Mouse (Mus musculus): ENCODE data around the gene Gins2. TPM values are rescaled to one million over a fixed set of nuclear protein-coding genes. Genes with fewer than 3 reads are reported as not detected.

Gins2 gene
- polyA plus RNA-seq, 1 experiment from 2014 or later = 6.1 TPM

DNA sequence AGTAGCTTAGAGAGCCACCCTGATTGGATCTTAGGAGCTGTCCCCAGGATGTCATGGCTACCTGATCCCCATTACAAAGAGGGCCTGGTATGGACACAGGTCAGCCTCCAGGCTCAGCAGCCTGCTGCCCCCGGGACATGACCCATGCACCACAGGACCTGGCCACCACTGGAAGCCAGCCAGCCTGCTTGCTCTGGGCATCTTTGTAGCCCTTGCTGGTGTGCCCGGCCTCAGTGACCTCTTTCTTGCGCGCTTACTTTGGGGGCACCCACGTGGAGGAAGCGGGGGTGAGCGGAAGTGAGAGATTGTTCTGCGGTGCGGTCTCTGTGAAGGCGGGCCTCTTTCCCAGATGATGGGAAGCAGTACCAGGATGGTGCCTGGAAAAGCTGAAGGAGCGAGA lies 36.6 kb downstream of the Gins2 start:
- peaks cover 100% of the 10 kb centered on the region for H3K79me2 ChIP-seq (ENCODE audit: inconsistent target)
- 76% methylated on average over 11 of the region's 11 CpGs for WGBS (ENCODE audit: missing documents)
- peaks cover 21% of the 10 kb centered on the region for H3K36me3 ChIP-seq (ENCODE audit: inconsistent target)
- H3K4me3 ChIP-seq (ENCODE audit: inconsistent target) = no peak overlapping the region
- no peak overlapping the region for H3K27ac ChIP-seq

DNA sequence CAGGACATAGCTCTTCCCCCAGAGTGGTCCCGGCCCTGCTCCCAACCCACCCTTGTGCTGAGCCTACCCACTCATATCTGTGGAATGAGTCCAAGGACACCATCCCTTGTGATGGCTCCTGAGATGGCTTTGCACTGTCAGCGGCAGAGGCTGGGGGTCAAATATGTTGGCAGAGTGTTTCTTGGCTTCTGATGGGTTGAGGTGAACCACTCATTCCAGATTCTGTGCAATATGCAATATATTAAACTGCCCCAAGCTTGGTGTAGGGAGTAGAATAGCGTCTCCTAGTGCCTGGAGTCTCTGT lies 37.5 kb downstream of the Gins2 start:
- Histone ChIP-seq H3K79me2 (ENCODE audit: inconsistent target) (peaks cover 100% of the 10 kb centered on the region), H3K36me3 (ENCODE audit: inconsistent target) (peaks cover 21% of the 10 kb centered on the region), H3K27ac (no peak overlapping the region), H3K4me3 (ENCODE audit: inconsistent target) (no peak overlapping the region)
- 94% methylated on average over 3 of the region's 3 CpGs for WGBS (ENCODE audit: missing documents)

DNA sequence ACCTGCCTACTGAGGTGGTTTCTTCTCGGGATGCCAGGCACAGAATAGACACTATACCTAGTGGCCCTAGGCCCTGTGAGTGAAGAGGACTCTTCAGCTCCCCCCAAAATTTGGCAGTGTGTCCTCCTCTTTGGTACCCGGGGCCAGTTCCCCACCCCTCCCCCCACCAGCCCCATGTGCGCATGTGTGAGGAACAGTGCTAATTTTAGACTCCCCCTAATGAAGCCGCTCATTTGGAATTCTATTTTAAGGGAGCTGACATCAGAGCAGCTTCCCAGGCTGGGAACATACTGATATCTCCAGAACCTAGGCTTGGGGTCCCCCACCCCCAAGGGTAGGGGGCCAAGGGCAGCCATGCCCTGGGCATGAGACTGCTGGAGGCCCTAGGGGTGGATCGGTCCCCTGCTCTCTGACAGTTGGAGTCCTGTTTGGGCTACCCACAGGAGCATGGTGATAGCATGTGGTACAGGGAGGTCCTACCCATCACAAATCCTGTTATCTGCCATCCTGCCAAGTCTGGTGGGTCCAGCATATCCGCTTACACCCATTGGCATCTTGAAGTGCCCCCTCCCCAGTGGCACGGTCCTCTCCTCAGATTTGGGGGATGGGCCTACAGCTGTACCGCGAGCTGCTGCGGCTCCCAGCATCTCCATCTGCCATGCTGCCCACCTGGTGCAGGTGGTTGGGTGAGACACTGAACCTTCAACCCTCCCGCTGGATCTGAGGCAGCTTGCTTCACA lies 38.0 kb downstream of the Gins2 start:
- H3K27ac ChIP-seq = no peak overlapping the region
- H3K4me3 ChIP-seq (ENCODE audit: inconsistent target) = no peak overlapping the region
- peaks cover 21% of the 10 kb centered on the region for H3K36me3 ChIP-seq (ENCODE audit: inconsistent target)
- peaks cover 100% of the 10 kb centered on the region for H3K79me2 ChIP-seq (ENCODE audit: inconsistent target)
- 81% methylated on average over 11 of the region's 11 CpGs for WGBS (ENCODE audit: missing documents)

DNA sequence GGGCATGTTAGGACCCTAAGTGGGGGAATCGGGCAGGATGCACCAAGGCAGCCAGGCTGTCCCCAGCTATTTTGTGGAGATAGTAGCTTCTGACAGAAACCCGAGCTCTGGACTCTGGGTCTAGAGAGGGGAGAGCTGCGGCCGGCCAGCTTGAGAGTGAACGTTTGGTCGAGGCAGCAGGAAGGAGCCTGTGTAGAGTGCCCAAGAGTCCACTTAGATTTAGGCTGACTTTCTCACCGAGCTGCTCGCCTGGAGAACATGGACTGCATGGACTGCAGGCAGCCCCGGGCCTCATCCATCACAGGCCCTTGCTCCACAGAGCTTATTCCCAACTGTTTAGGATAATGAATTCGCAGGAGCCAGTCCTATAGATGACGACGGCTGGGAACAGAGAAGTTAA lies 38.7 kb downstream of the Gins2 start:
- peaks cover 100% of the 10 kb centered on the region for H3K79me2 ChIP-seq (ENCODE audit: inconsistent target)
- WGBS (ENCODE audit: missing documents) = 92% methylated on average over 12 of the region's 12 CpGs
- peaks cover 18% of the 10 kb centered on the region for H3K36me3 ChIP-seq (ENCODE audit: inconsistent target)

DNA sequence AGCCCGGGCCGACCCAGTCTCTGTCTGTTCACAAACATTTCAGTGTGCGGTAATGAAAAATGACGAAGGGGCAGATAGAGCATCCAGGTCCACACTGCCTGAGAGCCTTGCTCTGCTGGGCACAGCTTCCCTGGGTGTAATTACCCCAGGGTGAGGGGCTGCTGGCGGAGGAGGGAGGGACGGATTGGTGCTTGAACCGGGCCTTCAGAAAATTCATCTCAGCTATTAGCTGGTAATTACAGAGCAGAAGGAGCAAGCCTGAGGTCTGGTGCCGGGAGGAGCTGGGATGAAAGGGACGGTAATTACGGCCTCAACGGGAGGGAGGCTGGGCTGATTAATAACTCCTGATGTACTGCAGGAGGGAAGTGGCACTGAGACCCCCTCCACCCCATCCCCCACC lies 39.2 kb downstream of the Gins2 start:
- peaks cover 100% of the 10 kb centered on the region for H3K79me2 ChIP-seq (ENCODE audit: inconsistent target)
- peaks cover 13% of the 10 kb centered on the region for H3K36me3 ChIP-seq (ENCODE audit: inconsistent target)
- H3K27ac ChIP-seq = no peak overlapping the region
- no peak overlapping the region for H3K4me3 ChIP-seq (ENCODE audit: inconsistent target)
- 89% methylated on average over 11 of the region's 11 CpGs for WGBS (ENCODE audit: missing documents)

More for the DNA sequence above, 38.7 kb downstream of the Gins2 start:
- no peak overlapping the region for H3K4me3 ChIP-seq (ENCODE audit: inconsistent target)
- H3K27ac ChIP-seq = no peak overlapping the region

DNA sequence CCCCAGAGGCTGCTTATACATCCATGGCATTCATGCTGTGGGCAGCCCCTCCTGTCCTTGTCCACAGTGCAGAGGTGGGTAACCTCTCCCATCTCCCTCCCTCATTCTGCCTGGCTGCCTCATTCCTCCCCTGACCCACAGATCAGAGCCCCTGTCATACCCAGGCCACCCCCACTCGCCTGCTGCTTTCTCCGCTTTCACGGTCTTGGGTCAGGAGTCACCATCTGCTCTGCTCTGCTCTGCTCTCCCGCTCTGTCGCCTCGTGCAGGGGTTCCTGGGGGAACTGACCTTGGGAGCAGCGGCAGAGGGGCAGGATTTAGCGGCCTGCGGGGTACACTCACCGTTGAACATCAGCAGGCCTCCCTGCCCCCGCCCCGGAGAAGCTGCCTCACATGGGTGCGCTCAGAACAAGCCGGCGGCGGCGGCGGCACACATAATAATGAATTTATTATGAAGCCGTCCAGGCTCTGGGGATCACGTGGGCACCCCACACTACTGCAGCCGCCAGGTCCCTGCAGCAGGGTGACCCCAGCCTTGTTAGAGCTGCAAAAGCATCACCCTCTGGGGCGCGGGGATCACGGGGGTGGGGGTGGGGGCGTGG lies 39.7 kb downstream of the Gins2 start:
- peaks cover 8% of the 10 kb centered on the region for H3K36me3 ChIP-seq (ENCODE audit: inconsistent target)
- WGBS (ENCODE audit: missing documents) = 90% methylated on average over 25 of the region's 25 CpGs
- H3K27ac ChIP-seq = no peak overlapping the region
- H3K79me2 ChIP-seq (ENCODE audit: inconsistent target) = peaks cover 100% of the 10 kb centered on the region
- no peak overlapping the region for H3K4me3 ChIP-seq (ENCODE audit: inconsistent target)

DNA sequence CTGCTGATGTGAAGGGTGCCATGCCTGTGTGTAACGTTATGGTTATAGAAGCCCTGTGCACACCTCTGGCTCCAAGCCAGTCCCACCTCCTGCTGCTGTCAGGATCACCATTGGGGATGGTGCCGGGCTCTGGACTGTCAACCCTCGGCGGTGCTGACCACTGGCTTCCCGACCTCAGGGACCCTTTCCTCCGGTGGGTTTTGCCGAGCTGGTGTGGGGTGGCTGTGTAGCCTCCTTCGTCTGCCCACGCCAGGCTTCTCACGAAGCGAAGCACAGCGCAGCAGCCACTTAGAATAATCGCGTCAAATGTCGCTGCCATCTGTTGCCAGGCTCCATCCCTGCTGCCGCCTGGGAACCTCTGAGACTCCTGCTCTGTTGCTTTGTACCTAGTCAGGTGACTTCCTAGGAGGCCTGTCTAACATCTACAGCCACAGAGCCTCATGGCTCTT lies 40.8 kb downstream of the Gins2 start:
- H3K27ac ChIP-seq = no peak overlapping the region
- WGBS (ENCODE audit: missing documents) = 94% methylated on average over 16 of the region's 16 CpGs
- H3K79me2 ChIP-seq (ENCODE audit: inconsistent target) = peaks cover 100% of the 10 kb centered on the region
- no peaks in the 10 kb centered on the region for H3K36me3 ChIP-seq (ENCODE audit: inconsistent target)
- no peak overlapping the region for H3K4me3 ChIP-seq (ENCODE audit: inconsistent target)

DNA sequence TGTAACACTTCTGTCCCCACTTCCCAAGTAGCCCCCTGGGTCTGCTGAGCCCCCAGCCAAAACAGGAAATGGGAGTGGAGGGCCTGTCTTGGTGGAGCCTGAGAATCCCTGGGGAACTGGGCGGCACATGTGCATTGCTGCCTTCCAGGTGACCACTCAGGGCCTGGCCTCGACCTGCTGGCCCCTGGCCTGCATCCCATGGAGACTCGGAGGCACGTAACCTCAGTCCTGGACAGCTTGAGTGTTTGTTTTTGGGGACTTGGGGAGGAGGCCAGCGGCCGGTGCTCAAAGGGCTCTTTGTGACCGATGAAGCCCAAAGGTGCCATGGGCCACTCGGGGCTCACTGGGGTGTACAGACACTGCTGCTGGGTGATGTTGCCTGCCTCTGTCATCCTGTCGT lies 41.5 kb downstream of the Gins2 start:
- H3K4me3 ChIP-seq (ENCODE audit: inconsistent target) = no peak overlapping the region
- WGBS (ENCODE audit: missing documents) = 91% methylated on average over 7 of the region's 9 CpGs

DNA sequence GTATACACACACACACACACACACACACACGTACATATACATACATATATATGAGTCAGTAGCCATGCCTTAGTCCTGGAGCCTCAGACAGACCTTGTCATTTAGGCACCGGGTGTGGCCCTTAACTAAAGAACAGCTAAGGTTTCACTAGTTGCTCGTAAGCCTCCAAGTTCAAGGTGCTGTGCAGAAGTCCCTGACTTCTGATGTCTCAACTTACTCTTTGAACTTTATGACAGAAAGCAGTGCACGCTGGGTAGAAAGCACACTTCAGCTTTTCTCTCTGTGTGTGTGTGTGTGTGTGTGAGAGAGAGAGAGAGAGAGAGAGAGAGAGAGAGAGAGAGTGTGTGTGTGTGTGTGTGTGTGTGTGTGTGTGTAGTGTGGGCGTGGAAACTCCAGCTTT lies 44.9 kb downstream of the Gins2 start:
- H3K36me3 ChIP-seq (ENCODE audit: inconsistent target) = no peaks in the 10 kb centered on the region
- H3K79me2 ChIP-seq (ENCODE audit: inconsistent target) = peaks cover 94% of the 10 kb centered on the region
- H3K4me3 ChIP-seq (ENCODE audit: inconsistent target) = no peak overlapping the region
- no peak overlapping the region for H3K27ac ChIP-seq
- WGBS (ENCODE audit: missing documents) = 97% methylated on average over 3 of the region's 5 CpGs

More for the DNA sequence above, 41.5 kb downstream of the Gins2 start:
- Histone ChIP-seq H3K36me3 (ENCODE audit: inconsistent target) (no peaks in the 10 kb centered on the region), H3K27ac (no peak overlapping the region), H3K79me2 (ENCODE audit: inconsistent target) (peaks cover 100% of the 10 kb centered on the region)

DNA sequence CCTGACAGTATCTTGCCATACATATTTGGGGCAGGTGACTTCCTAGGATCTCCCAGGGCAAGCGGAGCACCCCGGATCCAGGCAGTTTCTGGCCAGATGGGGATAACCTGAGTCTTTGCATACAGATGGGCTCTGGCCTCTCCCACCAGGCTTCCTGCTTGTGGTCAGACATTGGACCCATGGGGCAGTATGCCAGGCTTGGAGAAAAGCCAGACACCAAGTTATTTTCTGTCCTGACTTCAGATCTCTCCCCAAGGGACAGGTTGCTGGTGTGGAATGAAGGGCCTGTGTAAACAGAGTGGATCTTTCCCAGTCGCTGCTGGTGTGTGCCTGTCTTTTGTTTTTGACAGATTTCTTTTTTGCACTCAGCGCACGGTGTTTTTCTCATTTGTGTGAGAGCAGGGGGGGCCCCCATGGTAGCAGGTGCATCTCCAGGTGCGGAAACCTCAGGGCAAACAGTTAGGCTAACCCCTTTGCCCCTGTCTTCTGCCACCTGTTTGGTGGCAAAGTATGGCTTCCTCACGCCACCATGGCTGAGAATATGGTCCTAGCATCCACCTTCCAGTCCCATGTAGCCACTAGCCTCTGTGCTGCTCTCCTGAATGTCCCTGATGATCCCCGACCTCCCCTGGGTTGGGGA lies 45.6 kb downstream of the Gins2 start:
- Histone ChIP-seq H3K36me3 (ENCODE audit: inconsistent target) (no peaks in the 10 kb centered on the region), H3K79me2 (ENCODE audit: inconsistent target) (peaks cover 88% of the 10 kb centered on the region), H3K4me3 (ENCODE audit: inconsistent target) (no peak overlapping the region), H3K27ac (no peak overlapping the region)
- WGBS (ENCODE audit: missing documents) = 69% methylated on average over 8 of the region's 8 CpGs

DNA sequence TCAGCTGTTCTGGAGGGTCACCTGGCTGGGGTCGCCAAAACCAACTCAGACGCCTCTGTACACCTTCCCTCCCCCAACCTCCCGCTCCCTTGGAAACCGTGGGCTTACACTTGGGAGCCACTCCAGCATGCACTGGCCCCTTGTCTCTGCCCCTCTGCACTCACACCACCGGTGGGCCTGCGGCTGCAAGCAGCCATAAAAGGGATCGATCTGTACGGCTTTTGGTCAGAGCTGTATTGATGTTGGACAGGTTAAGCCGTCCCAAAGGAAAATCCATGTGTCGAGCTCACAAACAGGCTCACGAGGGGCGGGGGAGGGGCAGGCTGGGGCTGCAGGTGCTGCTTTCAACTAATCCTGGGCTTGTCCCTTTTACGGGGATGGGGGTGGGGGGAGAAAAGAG lies 46.1 kb downstream of the Gins2 start:
- 75% methylated on average over 12 of the region's 13 CpGs for WGBS (ENCODE audit: missing documents)
- no peak overlapping the region for H3K27ac ChIP-seq
- no peak overlapping the region for H3K4me3 ChIP-seq (ENCODE audit: inconsistent target)
- peaks cover 83% of the 10 kb centered on the region for H3K79me2 ChIP-seq (ENCODE audit: inconsistent target)
- no peaks in the 10 kb centered on the region for H3K36me3 ChIP-seq (ENCODE audit: inconsistent target)

DNA sequence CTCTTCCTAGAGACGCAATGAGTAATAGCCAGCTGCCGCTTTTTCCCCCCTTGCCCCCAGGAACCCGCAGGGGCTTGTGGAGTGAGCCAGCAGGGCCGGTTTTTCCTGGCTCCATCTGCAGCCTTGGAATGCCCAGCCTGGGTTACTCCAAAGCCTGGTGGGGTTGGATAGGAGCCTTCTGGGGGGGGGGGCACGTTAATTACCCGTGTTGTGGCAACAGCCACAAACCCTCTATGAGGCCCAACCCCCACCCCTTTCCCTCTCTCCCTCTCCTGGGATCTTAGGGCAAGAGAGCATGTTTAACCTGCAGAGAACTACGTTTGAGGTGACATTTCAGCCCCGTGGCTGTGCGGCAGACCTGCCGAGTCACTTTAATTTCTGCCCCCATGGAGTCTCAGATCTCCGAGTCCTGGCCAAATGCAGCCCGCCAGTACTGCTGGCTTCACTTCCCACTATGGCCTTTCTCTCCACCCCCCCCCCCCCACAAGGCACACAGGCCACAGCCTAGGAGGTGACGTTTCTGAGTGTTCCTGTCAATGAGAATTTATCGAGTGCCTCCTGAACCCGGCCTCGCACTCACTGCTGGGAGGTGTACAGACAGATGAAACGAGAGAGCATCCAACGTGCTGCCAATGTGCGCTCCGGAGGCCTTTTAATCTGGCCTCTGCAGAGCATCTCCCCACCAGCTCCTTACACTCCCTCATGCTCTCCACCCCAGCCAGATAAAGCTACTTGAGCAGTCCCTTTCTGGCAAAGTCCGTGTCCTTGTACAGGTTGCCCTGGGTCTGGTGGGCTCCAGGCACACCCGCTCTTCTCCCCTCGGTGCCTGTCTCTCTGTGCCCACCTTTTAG lies 49.1 kb downstream of the Gins2 start:
- no peaks in the 10 kb centered on the region for H3K36me3 ChIP-seq (ENCODE audit: inconsistent target)
- WGBS (ENCODE audit: missing documents) = 11% methylated on average over 23 of the region's 23 CpGs
- peak overlapping the region; percentile 60 for H3K4me3 ChIP-seq (ENCODE audit: inconsistent target)
- peaks cover 53% of the 10 kb centered on the region for H3K79me2 ChIP-seq (ENCODE audit: inconsistent target)
- H3K27ac ChIP-seq = peak overlapping the region; percentile 99

DNA sequence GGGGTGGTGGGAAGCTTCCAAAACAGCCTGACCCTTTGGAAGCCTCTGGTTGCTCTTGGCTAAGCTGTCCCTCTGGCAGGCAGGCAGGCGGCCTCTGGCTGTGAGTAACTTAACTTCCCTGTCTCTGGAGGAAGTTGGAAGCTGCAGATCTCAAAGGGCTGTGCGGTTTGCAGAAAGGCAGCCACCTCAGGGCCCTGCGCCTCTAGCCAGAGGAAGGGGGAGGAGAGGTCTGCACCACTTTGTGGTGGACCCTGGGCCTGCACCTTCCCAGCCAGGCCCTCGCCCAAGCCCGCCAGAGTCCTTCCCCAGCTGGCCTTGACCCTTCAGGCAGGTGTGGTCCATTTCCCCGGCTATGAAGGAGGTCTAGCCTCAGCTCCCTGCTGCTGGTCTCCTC lies 49.7 kb downstream of the Gins2 start:
- under 1% methylated on average over 6 of the region's 6 CpGs for WGBS (ENCODE audit: missing documents)
- no peaks in the 10 kb centered on the region for H3K36me3 ChIP-seq (ENCODE audit: inconsistent target)
- peak overlapping the region; percentile 60 for H3K4me3 ChIP-seq (ENCODE audit: inconsistent target)
- peak overlapping the region; percentile 99 for H3K27ac ChIP-seq
- peaks cover 47% of the 10 kb centered on the region for H3K79me2 ChIP-seq (ENCODE audit: inconsistent target)

DNA sequence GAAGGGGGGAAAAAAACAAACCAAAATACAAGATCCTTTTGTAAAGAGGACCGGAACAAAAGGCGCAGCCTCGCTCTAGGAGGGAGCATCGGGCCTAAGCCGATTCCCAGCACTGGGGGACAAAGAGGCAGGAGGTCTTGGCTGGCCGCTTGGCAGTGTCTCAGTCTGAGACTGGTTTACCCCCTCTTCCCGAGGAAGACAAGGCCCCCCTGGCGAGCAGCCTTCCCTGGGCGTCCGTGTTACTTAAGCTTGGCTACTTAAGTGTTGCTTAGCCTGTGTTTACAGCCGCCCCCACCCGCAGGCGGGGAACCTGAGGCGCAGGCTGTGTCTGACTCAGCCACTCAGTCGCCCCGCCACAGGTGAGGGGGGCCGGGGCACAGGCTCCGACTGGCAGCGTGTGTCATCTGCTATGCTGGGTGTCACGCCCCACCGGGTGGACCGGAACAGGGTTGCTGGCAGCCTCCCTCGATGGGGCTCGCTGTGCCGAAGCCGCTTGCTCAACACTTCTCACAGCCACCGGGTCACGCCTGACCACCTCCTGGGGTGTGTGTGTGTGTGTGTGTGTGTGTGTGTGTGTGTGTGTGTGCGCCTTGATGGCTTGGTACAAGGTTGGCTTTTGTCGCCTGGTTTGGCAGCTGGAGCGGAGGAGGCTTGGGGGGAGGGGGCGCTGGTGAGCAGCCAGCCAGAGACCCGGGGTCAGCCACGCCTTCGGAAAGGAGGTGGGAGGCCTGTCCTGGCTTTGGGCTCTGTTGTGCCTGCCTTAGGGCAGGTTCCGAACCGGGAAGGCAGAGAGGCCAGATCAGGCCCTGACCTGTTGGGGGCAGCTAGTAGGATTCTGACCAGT lies 50.5 kb downstream of the Gins2 start:
- under 1% methylated on average over 37 of the region's 37 CpGs for WGBS (ENCODE audit: missing documents)
- no peaks in the 10 kb centered on the region for H3K36me3 ChIP-seq (ENCODE audit: inconsistent target)

More for the DNA sequence above, 50.5 kb downstream of the Gins2 start:
- peak overlapping the region; percentile 60 for H3K4me3 ChIP-seq (ENCODE audit: inconsistent target)
- peaks cover 39% of the 10 kb centered on the region for H3K79me2 ChIP-seq (ENCODE audit: inconsistent target)
- H3K27ac ChIP-seq = peak overlapping the region; percentile 99

Data from macrophage (primary cell).